Mouse (Mus musculus) kidney, embryonic 16.5 days (tissue): ENCODE measurements around the gene Cbr3. TPM values are rescaled to one million over a fixed set of nuclear protein-coding genes. Genes with fewer than 3 reads are reported as not detected.

Experiments used
- ATAC-seq: fragments of 200-750 bp; cut with Nextera tagmentation; 2 replicates; pipeline ENCODE4 v1.8.0; 2017; ENCODE audit warnings: moderate TSS enrichment; ENCODE audit not compliant: low FRiP score, low TSS enrichment
- H3K27ac ChIP-seq: fragments of 300-500 bp; sonication (generic); 2 replicates; pipeline ENCODE4 v1.5.1; 2014; ENCODE audit warnings: low read length
- H3K27me3 ChIP-seq: fragments of 300-500 bp; sonication (generic); 2 replicates; pipeline ENCODE4 v1.6.1; 2014; ENCODE audit warnings: low read length, control low read depth, mixed read lengths; ENCODE audit not compliant: insufficient read depth
- H3K36me3 ChIP-seq: fragments of 300-500 bp; sonication (generic); 2 replicates; pipeline ENCODE4 v1.6.1; 2014; ENCODE audit warnings: low read length, control low read depth, mixed read lengths; ENCODE audit not compliant: insufficient read depth
- H3K4me1 ChIP-seq: fragments of 300-500 bp; sonication (generic); 2 replicates; pipeline ENCODE4 v1.6.1; 2014; ENCODE audit warnings: low read length, control low read depth, mixed read lengths; ENCODE audit not compliant: insufficient read depth
- H3K4me2 ChIP-seq: fragments of 300-500 bp; sonication (generic); replicated peaks from 2 replicates; pipeline ENCODE4 v1.6.1; 2014; ENCODE audit warnings: low read depth, low read length
- H3K4me3 ChIP-seq: fragments of 300-500 bp; sonication (generic); 2 replicates; pipeline ENCODE4 v1.5.1; 2014; ENCODE audit warnings: mild to moderate bottlenecking, low read length
- H3K9ac ChIP-seq: fragments of 300-500 bp; sonication (generic); replicated peaks from 2 replicates; pipeline ENCODE4 v1.6.1; 2014; ENCODE audit warnings: low read length
- H3K9me3 ChIP-seq: fragments of 300-500 bp; sonication (generic); 2 replicates; pipeline ENCODE4 v1.6.1; 2016; ENCODE audit warnings: low read length, control low read depth
- WGBS: fragments of 180-500 bp; shearing (Covaris S2); extraction: QIAGEN DNeasy Blood & Tissue Kit; methylation state at CpG from one replicate; pipeline ENCODE4 v1.1.7; 2014; 5-methylcytosine and 5-hydroxymethylcytosine counted together
- polyA plus RNA-seq: library from polyadenylated mRNA; unstranded; fragments of >200 nt; fragmentation: Nextera tagmentation; extraction: Ambion mirVana; gene quantifications from 2 replicates; pipeline ENCODE4 v1.2.1, GENCODE M21; 2015

Gene Cbr3
- polyA plus RNA-seq, 1 experiment from 2014 or later, result 8.6 TPM

GRCm38 (mm10) chr16:93709217-93709616 lies 26.2 kb downstream of the Cbr3 start:
- WGBS, result 55% methylated on average over 1 of the region's 1 CpGs
- Histone ChIP-seq H3K4me3 (no peak overlapping the region), H3K27me3 (peaks cover 10% of the 10 kb centered on the region), H3K36me3 (no peaks in the 10 kb centered on the region), H3K27ac (no peak overlapping the region), H3K4me2 (no peak overlapping the region), H3K9ac (no peak overlapping the region), H3K4me1 (peaks cover 15% of the 10 kb centered on the region; the same call in 1 of the 2 replicates), H3K9me3 (0 out of 2 replicates have a peak, but pooled peaks cover 3% of the 10 kb centered on the region)
- ATAC-seq, result no peak

GRCm38 (mm10) chr16:93710924-93711323 lies 27.9 kb downstream of the Cbr3 start:
- Histone ChIP-seq H3K27ac (0 out of 2 replicates have a peak overlapping the region, but pooled peaks have one; percentile 61), H3K4me2 (peak overlapping the region; percentile 94), H3K9ac (peak overlapping the region; percentile 50; the same call in 1 of the 2 replicates), H3K4me1 (peaks cover 19% of the 10 kb centered on the region; the same call in 1 of the 2 replicates), H3K9me3 (0 out of 2 replicates have a peak, but pooled peaks cover 3% of the 10 kb centered on the region), H3K36me3 (no peaks in the 10 kb centered on the region), H3K4me3 (peak overlapping the region; percentile 78), H3K27me3 (peaks cover 10% of the 10 kb centered on the region)
- ATAC-seq, result peak; percentile 43
- WGBS, result under 1% methylated on average over 11 of the region's 11 CpGs

- peak within 1 kb of the TSS; percentile 78 for H3K4me3 ChIP-seq
- peaks cover 19% of the 10 kb centered on the region; the same call in 1 of the 2 replicates for H3K4me1 ChIP-seq
- H3K27me3 ChIP-seq, result peaks cover 9% of the 10 kb centered on the region
- H3K9ac ChIP-seq, result peak within 1 kb of the TSS; percentile 83
- WGBS, result under 1% methylated on average over 50 of the region's 77 CpGs
- 0 out of 2 replicates have a peak, but pooled peaks cover 3% of the 10 kb centered on the region for H3K9me3 ChIP-seq
- H3K4me2 ChIP-seq, result peak within 1 kb of the TSS; percentile 94
- peak; percentile 97 for ATAC-seq
- no peaks in the 10 kb centered on the region for H3K36me3 ChIP-seq
- 0 out of 2 replicates have a peak within 1 kb of the TSS, but pooled peaks have one; percentile 61 for H3K27ac ChIP-seq
Observed at GRCm38 (mm10) chr16:93711411-93712188, 28.6 kb downstream of the Cbr3 start, which contains the start of gene Dop1b. TSS of gene Dop1b (plus strand) at chr16:93711904.

- 0 out of 2 replicates have a peak overlapping the region, but pooled peaks have one; percentile 13 for H3K27ac ChIP-seq
Observed at GRCm38 (mm10) chr16:93712189-93712885, 29.3 kb downstream of the Cbr3 start.

GRCm38 (mm10) chr16:93712966-93713365 lies 30.0 kb downstream of the Cbr3 start:
- peak overlapping the region; percentile 94 for H3K4me2 ChIP-seq

More at GRCm38 (mm10) chr16:93712189-93712885, 29.3 kb downstream of the Cbr3 start:
- peak overlapping the region; percentile 83 for H3K9ac ChIP-seq
- peak overlapping the region; percentile 78 for H3K4me3 ChIP-seq
- H3K4me1 ChIP-seq, result peaks cover 20% of the 10 kb centered on the region; the same call in 1 of the 2 replicates
- H3K4me2 ChIP-seq, result peak overlapping the region; percentile 94
- WGBS, result 10% methylated on average over 31 of the region's 31 CpGs
- no peaks in the 10 kb centered on the region for H3K36me3 ChIP-seq
- H3K27me3 ChIP-seq, result peaks cover 6% of the 10 kb centered on the region
- 0 out of 2 replicates have a peak, but pooled peaks cover 3% of the 10 kb centered on the region for H3K9me3 ChIP-seq
- no peak for ATAC-seq

GRCm38 (mm10) chr16:93714426-93714825 lies 31.4 kb downstream of the Cbr3 start:
- no peak overlapping the region for H3K4me2 ChIP-seq
- H3K9me3 ChIP-seq, result 0 out of 2 replicates have a peak, but pooled peaks cover 3% of the 10 kb centered on the region
- H3K36me3 ChIP-seq, result no peaks in the 10 kb centered on the region
- 42% methylated on average over 5 of the region's 5 CpGs for WGBS
- peaks cover 6% of the 10 kb centered on the region for H3K27me3 ChIP-seq
- no peak overlapping the region for H3K4me3 ChIP-seq
- peaks cover 22% of the 10 kb centered on the region; the same call in 1 of the 2 replicates for H3K4me1 ChIP-seq
- no peak overlapping the region for H3K27ac ChIP-seq
- no peak overlapping the region for H3K9ac ChIP-seq
- no peak for ATAC-seq

More at GRCm38 (mm10) chr16:93712966-93713365, 30.0 kb downstream of the Cbr3 start:
- no peak overlapping the region for H3K27ac ChIP-seq
- no peaks in the 10 kb centered on the region for H3K36me3 ChIP-seq
- 0 out of 2 replicates have a peak, but pooled peaks cover 3% of the 10 kb centered on the region for H3K9me3 ChIP-seq
- peaks cover 22% of the 10 kb centered on the region; the same call in 1 of the 2 replicates for H3K4me1 ChIP-seq
- peak overlapping the region; percentile 83 for H3K9ac ChIP-seq
- peak overlapping the region; percentile 78 for H3K4me3 ChIP-seq
- WGBS, result 79% methylated on average over 7 of the region's 7 CpGs
- peaks cover 6% of the 10 kb centered on the region for H3K27me3 ChIP-seq
- ATAC-seq, result no peak

- no peak overlapping the region for H3K9ac ChIP-seq
- no peak overlapping the region for H3K27ac ChIP-seq
- no peak for ATAC-seq
- 0 out of 2 replicates have a peak, but pooled peaks cover 3% of the 10 kb centered on the region for H3K9me3 ChIP-seq
- no peak overlapping the region for H3K4me3 ChIP-seq
- H3K4me2 ChIP-seq, result no peak overlapping the region
- peaks cover 6% of the 10 kb centered on the region for H3K27me3 ChIP-seq
- 87% methylated on average over 6 of the region's 6 CpGs for WGBS
- H3K4me1 ChIP-seq, result peaks cover 22% of the 10 kb centered on the region; the same call in 1 of the 2 replicates
- H3K36me3 ChIP-seq, result no peaks in the 10 kb centered on the region
Observed at GRCm38 (mm10) chr16:93715826-93716225, 32.8 kb downstream of the Cbr3 start.

GRCm38 (mm10) chr16:93717299-93717703 lies 34.3 kb downstream of the Cbr3 start:
- no peaks in the 10 kb centered on the region for H3K36me3 ChIP-seq
- no peak overlapping the region for H3K4me3 ChIP-seq
- no peak for ATAC-seq
- WGBS, result 48% methylated on average over 5 of the region's 5 CpGs
- no peak overlapping the region for H3K27ac ChIP-seq
- H3K9me3 ChIP-seq, result 0 out of 2 replicates have a peak, but pooled peaks cover 3% of the 10 kb centered on the region
- H3K9ac ChIP-seq, result no peak overlapping the region
- H3K27me3 ChIP-seq, result peaks cover 6% of the 10 kb centered on the region
- H3K4me2 ChIP-seq, result no peak overlapping the region
- H3K4me1 ChIP-seq, result peaks cover 19% of the 10 kb centered on the region; the same call in 1 of the 2 replicates

- H3K9me3 ChIP-seq, result no peaks in the 10 kb centered on the region
- WGBS, result 76% methylated on average over 5 of the region's 5 CpGs
- no peaks in the 10 kb centered on the region for H3K36me3 ChIP-seq
- no peaks in the 10 kb centered on the region for H3K27me3 ChIP-seq
- no peak overlapping the region for H3K4me2 ChIP-seq
- H3K27ac ChIP-seq, result no peak overlapping the region
- H3K9ac ChIP-seq, result no peak overlapping the region
- no peak overlapping the region for H3K4me3 ChIP-seq
- peaks cover 3% of the 10 kb centered on the region for H3K4me1 ChIP-seq
- ATAC-seq, result no peak
Observed at GRCm38 (mm10) chr16:93721771-93722170, 38.8 kb downstream of the Cbr3 start.
